Mouse (Mus musculus) liver, postnatal 0 days (tissue): ENCODE measurements at regions not wholly inside any gene's neighbourhood (a gene's known extent, or its start where the extent isn't known, plus 50 kb on each side); places are given as distances from the start of the nearest gene placed in this dataset.

Experiments used
- CTCF ChIP-seq: sonication (generic); IDR thresholded peaks from 2 replicates; pipeline ENCODE4 v1.5.1; 2016; ENCODE audit warnings: antibody characterized with exemption, low read depth
- EP300 ChIP-seq: IDR thresholded peaks from 2 replicates; pipeline ENCODE4 v1.6.1; 2016; ENCODE audit warnings: antibody characterized with exemption, low read depth, mild to moderate bottlenecking

GRCm38 (mm10) chr7:117875241-117875640, 240.7 kb downstream of the Rps15a start:
- TF ChIP-seq CTCF (no peak), EP300 (no peak)
